Mouse (Mus musculus) urinary bladder, postnatal 4 days (tissue): ENCODE results near the gene Tmed11.
A peak's percentile ranks its signal among the peaks of the same experiment; 100 is the strongest.
"Not testable (repeated sequence)": the region's sequence is repeated elsewhere in the genome, so short reads cannot be mapped to it uniquely, and the experiment has no call there.

Source experiments
- DNase-seq, 2 experiments: peaks; one replicate each; pipeline ENCODE4 v3.0.0; 2021 to 2022; ENCODE audit warnings: low spot score in 2 of 2

Tmed11 gene

DNA sequence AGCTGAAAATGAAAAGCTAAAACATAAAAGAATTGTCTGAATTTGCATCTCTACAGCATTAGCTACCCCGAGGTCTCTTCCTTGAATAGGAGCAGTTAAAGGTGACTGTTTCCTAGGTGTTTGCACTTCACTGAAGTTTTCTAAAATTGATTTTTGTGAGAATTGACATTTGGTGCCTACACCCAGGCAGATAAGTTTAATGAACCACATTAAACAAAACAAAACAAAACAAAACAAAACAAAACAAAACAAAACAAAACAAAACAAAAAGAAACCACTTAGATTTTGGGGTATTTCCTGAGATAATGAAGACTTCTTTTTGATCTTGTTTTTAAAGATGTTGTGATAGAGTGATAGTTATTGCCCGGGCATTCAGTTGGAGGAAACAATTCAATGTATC lies at the start of gene Tmed11:
Tmed11 (minus strand) TSS at position 101 of the 400 bp plus-strand sequence.
- not testable (repeated sequence) for DNase-seq

DNA sequence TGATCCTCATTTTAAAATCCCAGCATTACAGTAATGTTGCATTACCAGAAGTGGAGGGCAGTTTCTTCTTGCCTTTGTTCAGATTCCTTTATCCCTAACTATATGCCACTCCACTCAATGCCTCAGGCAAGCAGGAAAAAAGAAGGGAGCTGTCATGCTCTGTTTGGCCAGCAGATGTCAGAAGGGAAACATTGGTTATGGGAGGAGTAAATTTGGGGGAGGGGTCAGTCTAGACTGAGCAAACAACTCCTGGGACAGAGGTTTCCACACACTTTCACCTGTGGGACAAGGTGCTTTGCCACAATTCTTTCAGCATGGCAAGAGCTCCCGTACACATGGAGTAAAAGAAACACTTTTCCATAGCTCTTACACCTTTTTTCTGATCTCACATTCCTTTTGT lies 41.0 kb upstream of the Tmed11 start:
- no peak for DNase-seq

DNA sequence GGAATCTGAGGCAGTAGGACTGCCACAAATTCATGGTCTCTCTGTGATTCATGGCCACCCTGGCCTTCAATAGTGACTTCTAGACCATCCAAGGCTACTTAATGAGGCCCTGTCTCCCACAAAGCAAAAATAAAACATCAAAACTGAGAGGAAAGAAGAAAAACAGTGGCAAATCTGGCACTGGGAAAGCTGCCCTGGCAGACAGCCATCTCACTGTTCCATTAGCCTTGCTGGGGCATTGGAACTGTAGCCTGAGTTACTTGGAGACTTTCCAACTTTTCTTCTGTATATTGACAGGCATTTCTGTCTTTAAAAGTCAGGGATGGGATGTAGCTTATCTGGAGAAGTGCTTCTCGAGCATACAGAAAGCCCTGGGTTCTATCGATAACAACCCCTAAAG lies 28.1 kb upstream of the Tmed11 start:
- DNase-seq: peak; percentile 20 to 59

DNA sequence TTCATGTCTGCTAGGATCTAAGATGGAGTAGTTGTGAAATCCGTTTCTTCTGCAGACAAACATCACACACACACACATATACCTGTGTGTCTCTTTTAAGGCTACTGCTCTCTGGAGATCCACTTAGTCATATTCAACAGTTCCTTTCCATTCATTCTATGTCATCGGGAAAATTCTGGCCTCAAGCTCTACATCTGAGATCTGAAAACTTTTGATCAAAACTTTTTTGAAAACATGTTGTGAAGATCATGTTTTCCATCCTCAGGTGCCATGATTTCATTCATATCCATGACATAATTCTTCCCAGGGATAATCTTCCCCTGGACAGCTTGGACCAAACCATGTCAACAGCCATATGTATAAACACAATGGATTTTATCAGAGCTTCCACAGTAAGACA lies 13.6 kb upstream of the Tmed11 start, which contains the start of gene Vmn2r8:
Vmn2r8 (minus strand) TSS at position 101 of the 400 bp plus-strand sequence.
- DNase-seq: not testable (repeated sequence)

DNA sequence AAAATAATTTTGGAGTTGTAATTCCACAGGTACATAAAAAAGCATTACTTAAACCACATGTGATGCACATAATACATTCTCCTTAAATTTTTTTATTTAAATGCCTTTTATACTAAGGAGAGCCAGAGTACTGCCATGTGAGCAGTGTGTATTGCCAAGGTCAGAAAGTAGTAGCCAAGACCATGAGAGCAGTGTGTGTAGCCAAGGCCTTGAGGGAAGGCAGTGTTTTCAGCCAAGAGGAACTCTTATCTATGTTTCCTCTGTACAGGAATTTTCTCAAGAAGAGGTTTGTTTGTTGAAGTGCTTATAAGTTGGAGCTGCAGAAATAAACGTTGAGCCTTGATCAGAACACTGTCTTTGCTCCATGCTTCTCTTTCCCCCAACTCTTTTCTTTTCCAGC lies 8.5 kb upstream of the Tmed11 start:
- peak in 1 of 2 experiments; percentile 18 for DNase-seq

DNA sequence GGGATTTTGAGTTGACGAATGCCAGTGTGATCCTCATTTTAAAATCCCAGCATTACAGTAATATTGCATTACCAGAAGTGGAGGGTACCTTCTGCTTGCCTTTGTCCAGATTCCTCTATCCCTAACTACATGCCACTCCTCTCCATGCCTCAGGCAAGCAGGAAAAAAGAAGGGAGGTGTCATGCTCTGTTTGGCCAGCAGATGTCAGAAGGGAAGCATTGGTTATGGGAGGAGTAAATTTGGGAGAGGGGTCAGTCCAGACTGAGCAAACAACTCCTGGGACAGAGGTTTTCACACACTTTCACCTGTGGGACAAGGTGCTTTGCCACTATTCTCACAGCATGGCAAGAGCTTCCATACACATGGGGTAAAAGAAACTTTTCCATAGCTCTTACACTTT lies 4.8 kb downstream of the Tmed11 start:
- DNase-seq: peak in 1 of 2 experiments; percentile 61

DNA sequence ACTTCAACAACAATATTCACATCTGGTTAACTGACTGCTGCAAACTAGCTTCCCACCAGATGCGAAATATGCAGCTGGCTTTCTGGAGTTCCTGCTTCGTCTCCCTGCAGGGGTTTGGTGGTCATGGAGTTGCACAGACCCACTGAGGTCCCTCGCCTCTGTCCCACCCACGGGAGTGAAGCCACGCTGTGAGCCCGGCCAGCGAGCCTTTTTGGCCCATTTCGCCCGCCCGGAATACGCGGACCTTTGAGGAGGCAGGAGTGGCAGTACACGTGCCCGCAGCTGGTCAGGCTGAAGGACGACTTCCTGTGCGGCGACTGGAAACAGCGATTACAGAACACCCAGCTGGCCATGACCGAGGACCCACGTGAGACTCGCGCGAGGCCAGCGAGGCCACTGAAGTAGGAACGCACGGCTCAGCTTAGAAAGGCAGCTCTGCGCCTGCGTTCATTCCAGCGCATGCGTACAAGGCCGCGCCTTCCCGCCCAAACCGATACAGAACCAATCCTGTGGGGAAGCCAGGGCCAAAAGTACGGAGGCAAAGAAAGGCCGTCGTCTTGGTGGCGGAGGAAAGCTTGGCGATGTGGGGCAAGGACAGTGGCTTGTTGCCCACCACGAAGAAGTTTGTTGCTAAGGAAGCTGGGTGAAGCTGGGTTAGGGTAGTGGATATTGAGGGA lies 20.4 kb downstream of the Tmed11 start, which contains the start of gene Rnf212:
Rnf212 (minus strand) TSS at position 353 of the 677 bp plus-strand sequence.
- peak in 1 of 2 experiments; percentile 60 for DNase-seq

DNA sequence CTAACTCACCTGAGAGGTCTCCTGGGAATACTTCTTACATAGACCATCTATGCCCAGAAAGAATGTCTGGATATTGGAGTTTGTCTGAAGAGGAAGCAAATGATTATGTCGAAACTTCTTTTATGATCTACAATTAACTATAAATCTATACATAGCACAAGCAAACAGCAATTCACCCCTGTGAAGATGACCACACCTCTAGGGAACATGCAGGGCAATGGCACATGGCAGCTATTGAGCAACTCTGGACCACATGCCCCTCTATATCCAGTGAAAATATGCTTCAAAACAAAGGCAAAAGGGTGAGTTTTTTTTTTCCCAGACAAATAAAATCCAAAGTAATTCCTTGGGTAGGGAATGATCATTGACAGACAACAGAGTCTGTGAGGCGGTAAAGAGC lies 35.2 kb downstream of the Tmed11 start:
- DNase-seq: no peak

DNA sequence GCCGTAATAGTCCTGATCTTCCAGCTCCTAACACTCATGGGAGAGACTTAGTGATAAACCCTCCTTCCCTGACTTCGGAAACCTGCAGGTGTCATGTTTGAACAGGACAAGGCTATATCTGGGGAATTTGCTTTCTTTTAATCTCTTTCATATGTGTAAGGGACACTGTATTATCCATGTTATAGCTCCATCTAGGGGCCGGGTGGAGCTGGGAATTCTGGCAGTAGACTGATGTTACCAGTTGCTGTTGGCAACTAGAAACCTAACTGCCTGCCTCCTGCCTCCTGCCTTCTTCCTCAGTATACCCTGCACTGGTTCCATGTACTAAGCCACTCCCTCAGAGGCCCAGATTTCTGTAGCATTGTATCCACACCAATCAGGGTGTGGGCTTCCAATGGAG lies 36.8 kb downstream of the Tmed11 start:
- DNase-seq: no peak

DNA sequence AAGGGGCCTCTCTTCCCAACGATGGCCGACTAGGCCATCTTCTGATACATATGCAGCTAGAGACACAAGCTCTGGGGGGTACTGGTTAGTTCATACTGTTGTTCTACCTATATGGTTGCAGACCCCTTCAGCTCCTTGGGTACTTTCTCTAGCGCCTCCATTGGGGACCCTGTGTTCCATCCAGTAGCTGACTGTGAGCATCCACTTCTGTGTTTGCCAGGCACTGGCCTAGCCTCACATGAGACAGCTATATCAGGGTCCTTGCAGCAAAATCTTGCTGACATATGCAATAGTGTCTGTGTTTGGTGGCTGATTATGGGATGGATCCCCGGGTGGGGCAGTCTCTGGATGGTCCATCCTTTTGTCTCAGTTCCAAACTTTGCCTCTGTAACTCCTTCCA lies 43.9 kb downstream of the Tmed11 start:
- DNase-seq: not testable (repeated sequence)

DNA sequence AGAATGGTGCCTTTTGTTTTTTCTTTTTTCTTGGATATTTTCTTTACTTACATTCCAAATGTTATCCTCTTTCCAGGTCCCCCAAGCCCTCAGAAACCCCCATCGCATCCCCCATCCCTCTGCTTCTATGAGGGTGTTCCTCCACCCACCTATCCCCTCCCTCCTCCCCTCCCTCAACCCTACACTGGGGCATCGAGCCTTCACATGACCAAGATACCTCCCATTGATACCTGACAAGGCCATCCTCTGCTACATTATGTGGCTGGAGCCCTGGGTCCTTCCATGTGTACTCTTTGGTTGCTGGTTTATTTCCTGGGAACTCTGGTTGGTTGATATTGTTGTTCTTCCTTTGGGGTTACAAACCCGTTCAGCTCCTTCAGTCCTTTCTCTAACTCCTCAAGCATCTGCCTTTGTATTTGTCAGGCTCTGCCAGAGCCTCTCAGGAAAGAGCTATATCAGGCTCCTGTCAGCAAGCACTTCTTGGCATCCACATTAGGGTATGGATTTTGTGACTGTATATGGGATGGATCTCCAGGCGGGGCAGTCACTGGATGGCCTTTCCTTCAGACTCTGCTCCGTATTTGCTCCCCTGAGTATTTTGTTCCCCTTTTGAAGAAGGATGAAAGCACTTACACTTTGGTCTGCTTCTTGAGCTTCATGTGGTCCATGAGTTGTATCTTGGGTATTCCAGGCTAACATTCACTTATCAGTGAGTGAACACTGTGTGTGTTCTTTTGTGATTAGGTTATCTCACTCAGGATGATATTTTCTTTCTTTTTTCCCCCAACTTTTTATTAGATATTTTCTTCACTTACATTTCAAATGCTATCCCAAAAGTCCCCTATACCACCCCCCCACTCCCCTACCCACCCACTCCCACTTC lies 44.6 kb downstream of the Tmed11 start:
- DNase-seq: no peak

DNA sequence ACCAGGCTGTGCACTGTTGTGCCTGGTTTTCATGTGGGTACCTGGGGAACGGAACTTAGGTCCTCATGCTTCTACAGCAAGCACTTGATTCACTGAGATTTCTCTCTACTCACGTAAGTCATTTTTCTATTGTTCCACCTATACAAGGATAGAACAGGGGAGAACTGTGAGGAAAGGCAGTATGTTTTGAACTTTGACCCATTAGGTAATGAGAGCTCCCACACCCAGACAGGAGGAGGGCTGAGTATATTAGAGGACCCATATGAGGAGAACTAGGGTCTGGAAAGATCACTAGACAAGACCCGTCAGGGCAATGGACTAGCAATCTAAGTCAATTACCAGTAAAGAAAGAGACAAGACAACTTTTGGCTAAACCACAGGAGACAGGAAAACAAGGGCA lies 50.5 kb downstream of the Tmed11 start:
- no peak for DNase-seq

DNA sequence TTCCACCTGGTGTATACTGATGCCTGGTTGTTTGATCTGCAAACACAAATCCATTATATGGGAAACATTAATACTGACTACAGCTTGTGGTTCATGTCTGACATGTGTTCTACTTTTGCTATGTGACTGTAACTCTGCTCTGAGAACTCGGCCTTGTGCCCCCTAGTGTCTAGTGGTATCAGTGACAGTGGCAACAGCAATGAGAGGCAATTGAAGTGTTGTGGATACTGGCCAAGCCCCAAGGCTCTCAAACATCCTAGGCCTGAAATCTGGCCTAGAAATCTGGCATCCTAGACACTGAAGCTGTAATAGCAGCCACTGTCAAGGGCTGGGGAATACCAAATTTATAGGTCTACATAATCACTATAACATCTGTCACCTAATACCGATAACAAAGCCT lies 51.3 kb downstream of the Tmed11 start:
- DNase-seq: no peak

DNA sequence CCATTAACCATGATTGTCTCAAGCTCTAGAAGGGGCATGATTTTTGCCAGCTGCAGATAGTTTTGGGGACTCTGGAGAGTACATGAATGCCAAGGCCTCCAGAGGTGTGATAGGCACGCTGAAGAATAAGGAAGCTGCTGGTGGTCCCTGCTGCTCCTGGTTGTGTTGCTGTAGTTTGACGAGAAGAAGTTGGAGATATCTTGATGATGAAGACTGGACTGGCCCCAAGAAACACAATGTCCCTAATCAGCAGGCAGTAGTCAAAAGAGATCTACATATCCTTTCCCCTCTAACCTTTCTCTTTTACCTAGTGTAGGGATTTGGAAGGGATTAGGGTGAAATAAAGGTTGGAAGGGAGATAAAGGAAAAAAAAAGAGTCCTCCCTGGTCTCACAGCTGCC lies 52.6 kb downstream of the Tmed11 start:
- DNase-seq: no peak

DNA sequence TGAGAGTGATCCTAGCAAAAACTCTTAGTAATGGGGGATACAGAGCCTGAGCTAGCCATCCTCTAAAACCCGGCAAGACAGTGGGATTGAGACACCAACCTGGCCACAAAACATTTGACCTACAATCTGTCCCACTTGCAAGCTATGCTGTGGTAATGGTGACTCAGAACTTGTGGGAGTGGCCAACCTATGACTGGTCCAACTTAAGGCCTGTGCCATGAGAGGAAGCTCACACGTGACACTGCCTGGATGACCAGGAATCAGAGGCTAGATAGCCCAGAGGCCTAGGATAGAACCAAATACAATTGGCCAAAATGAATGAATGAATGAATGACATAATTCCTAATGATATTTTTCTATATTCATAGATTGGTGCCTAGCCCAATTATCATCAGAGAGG lies 53.3 kb downstream of the Tmed11 start:
- no peak for DNase-seq

DNA sequence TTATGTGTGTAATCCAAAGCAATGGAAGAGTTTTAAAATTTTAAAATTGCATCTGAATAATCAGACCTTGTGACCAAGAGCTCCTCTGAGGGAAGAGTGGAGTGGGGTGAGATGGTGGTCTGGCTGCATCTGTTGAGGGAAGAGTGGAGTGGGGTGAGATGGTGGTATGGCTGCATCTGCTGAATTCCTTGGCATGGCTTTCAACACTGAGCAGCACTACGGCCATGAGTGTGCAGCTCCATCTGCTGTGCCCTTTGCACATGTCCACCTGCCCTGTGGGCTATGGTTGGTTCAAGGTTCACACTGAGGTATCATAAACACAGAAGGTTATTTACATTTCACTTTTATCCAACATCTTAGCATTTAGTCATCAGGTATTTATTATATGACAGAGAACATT lies 67.7 kb downstream of the Tmed11 start:
- DNase-seq: no peak
